Mouse (Mus musculus): Measurements from ENCODE around the gene Chil4. TPM values are rescaled to one million over a fixed set of nuclear protein-coding genes. Genes with fewer than 3 reads are reported as not detected.
"Not testable (repeated sequence)": the region's sequence is repeated elsewhere in the genome, so short reads cannot be mapped to it uniquely, and the experiment has no call there.

Gene Chil4
- polyA plus RNA-seq, 1 experiment = 0.89 TPM

GRCm38 (mm10) chr3:106195486-106195885 lies 23.8 kb downstream of the Chil4 start:
- WGBS = 95% methylated on average over 12 of the region's 12 CpGs
- no peaks in the 10 kb centered on the region for H3K4me1 ChIP-seq (replicated peaks; ENCODE audit: control insufficient read depth, insufficient read depth, low read length)
- no peaks in the 10 kb centered on the region for H3K36me3 ChIP-seq (ENCODE audit: control insufficient read depth, insufficient read depth, low read length)
- no peak overlapping the region for H3K27ac ChIP-seq (ENCODE audit: control insufficient read depth, insufficient read depth, low read length)
- H3K4me3 ChIP-seq (ENCODE audit: control insufficient read depth, insufficient read depth, low read length) = no peak overlapping the region
- no peak for DNase-seq
- H3K27me3 ChIP-seq (ENCODE audit: control insufficient read depth, insufficient read depth, low read length) = no peaks in the 10 kb centered on the region
- TF ChIP-seq POLR2A (IDR thresholded peaks at IDR 0.05; ENCODE audit: control insufficient read depth, extremely low read depth, insufficient read depth, low read length, poor library complexity) (no peak), CTCF (IDR thresholded peaks at IDR 0.05; ENCODE audit: borderline replicate concordance, control insufficient read depth, extremely low read depth, insufficient read depth, low read length, poor library complexity) (no peak)

- no peaks in the 10 kb centered on the region for H3K36me3 ChIP-seq (ENCODE audit: control insufficient read depth, insufficient read depth, low read length)
- TF ChIP-seq CTCF (IDR thresholded peaks at IDR 0.05; ENCODE audit: borderline replicate concordance, control insufficient read depth, extremely low read depth, insufficient read depth, low read length, poor library complexity) = no peak
- TF ChIP-seq POLR2A (IDR thresholded peaks at IDR 0.05; ENCODE audit: control insufficient read depth, extremely low read depth, insufficient read depth, low read length, poor library complexity) = no peak
- H3K27me3 ChIP-seq (ENCODE audit: control insufficient read depth, insufficient read depth, low read length) = no peaks in the 10 kb centered on the region
- H3K4me3 ChIP-seq (ENCODE audit: control insufficient read depth, insufficient read depth, low read length) = no peak overlapping the region
- WGBS = 88% methylated on average over 2 of the region's 2 CpGs
- H3K27ac ChIP-seq (ENCODE audit: control insufficient read depth, insufficient read depth, low read length) = no peak overlapping the region
- no peak for DNase-seq
- H3K4me1 ChIP-seq (replicated peaks; ENCODE audit: control insufficient read depth, insufficient read depth, low read length) = no peaks in the 10 kb centered on the region
Observed at GRCm38 (mm10) chr3:106187991-106188390, 31.3 kb downstream of the Chil4 start.

GRCm38 (mm10) chr3:106177509-106178189 lies 41.7 kb downstream of the Chil4 start:
- Histone ChIP-seq H3K27me3 (ENCODE audit: control insufficient read depth, insufficient read depth, low read length) (no peaks in the 10 kb centered on the region), H3K36me3 (ENCODE audit: control insufficient read depth, insufficient read depth, low read length) (no peaks in the 10 kb centered on the region), H3K27ac (ENCODE audit: control insufficient read depth, insufficient read depth, low read length) (no peak overlapping the region), H3K4me3 (ENCODE audit: control insufficient read depth, insufficient read depth, low read length) (no peak overlapping the region), H3K4me1 (replicated peaks; ENCODE audit: control insufficient read depth, insufficient read depth, low read length) (no peaks in the 10 kb centered on the region)
- no peak for TF ChIP-seq POLR2A (IDR thresholded peaks at IDR 0.05; ENCODE audit: control insufficient read depth, extremely low read depth, insufficient read depth, low read length, poor library complexity)
- no peak for TF ChIP-seq CTCF (IDR thresholded peaks at IDR 0.05; ENCODE audit: borderline replicate concordance, control insufficient read depth, extremely low read depth, insufficient read depth, low read length, poor library complexity)
- WGBS = 93% methylated on average over 13 of the region's 13 CpGs
- DNase-seq = no peak

GRCm38 (mm10) chr3:106174971-106175370 lies 44.3 kb downstream of the Chil4 start:
- not testable (repeated sequence) for H3K4me1 ChIP-seq (replicated peaks; ENCODE audit: control insufficient read depth, insufficient read depth, low read length); DNase-seq; H3K27ac ChIP-seq (ENCODE audit: control insufficient read depth, insufficient read depth, low read length); H3K36me3 ChIP-seq (ENCODE audit: control insufficient read depth, insufficient read depth, low read length); H3K4me3 ChIP-seq (ENCODE audit: control insufficient read depth, insufficient read depth, low read length); H3K27me3 ChIP-seq (ENCODE audit: control insufficient read depth, insufficient read depth, low read length)
- WGBS = 2% methylated on average over 2 of the region's 2 CpGs

GRCm38 (mm10) chr3:106172506-106172905 lies 46.8 kb downstream of the Chil4 start:
- 80% methylated on average over 2 of the region's 2 CpGs for WGBS
- not testable (repeated sequence) for H3K4me3 ChIP-seq (ENCODE audit: control insufficient read depth, insufficient read depth, low read length); H3K4me1 ChIP-seq (replicated peaks; ENCODE audit: control insufficient read depth, insufficient read depth, low read length); H3K27me3 ChIP-seq (ENCODE audit: control insufficient read depth, insufficient read depth, low read length); H3K36me3 ChIP-seq (ENCODE audit: control insufficient read depth, insufficient read depth, low read length); H3K27ac ChIP-seq (ENCODE audit: control insufficient read depth, insufficient read depth, low read length); DNase-seq

- H3K27me3 ChIP-seq (ENCODE audit: control insufficient read depth, insufficient read depth, low read length) = no peaks in the 10 kb centered on the region
- DNase-seq = no peak
- H3K27ac ChIP-seq (ENCODE audit: control insufficient read depth, insufficient read depth, low read length) = no peak overlapping the region
- no peak overlapping the region for H3K4me3 ChIP-seq (ENCODE audit: control insufficient read depth, insufficient read depth, low read length)
- no peaks in the 10 kb centered on the region for H3K36me3 ChIP-seq (ENCODE audit: control insufficient read depth, insufficient read depth, low read length)
- H3K4me1 ChIP-seq (replicated peaks; ENCODE audit: control insufficient read depth, insufficient read depth, low read length) = no peaks in the 10 kb centered on the region
- 89% methylated on average over 1 of the region's 1 CpGs for WGBS
- TF ChIP-seq POLR2A (IDR thresholded peaks at IDR 0.05; ENCODE audit: control insufficient read depth, extremely low read depth, insufficient read depth, low read length, poor library complexity) = no peak
- TF ChIP-seq CTCF (IDR thresholded peaks at IDR 0.05; ENCODE audit: borderline replicate concordance, control insufficient read depth, extremely low read depth, insufficient read depth, low read length, poor library complexity) = no peak
Observed at GRCm38 (mm10) chr3:106171135-106171731, 48.1 kb downstream of the Chil4 start.

GRCm38 (mm10) chr3:106170522-106171053 lies 48.7 kb downstream of the Chil4 start:
- Histone ChIP-seq H3K36me3 (ENCODE audit: control insufficient read depth, insufficient read depth, low read length) (no peaks in the 10 kb centered on the region), H3K4me1 (replicated peaks; ENCODE audit: control insufficient read depth, insufficient read depth, low read length) (no peaks in the 10 kb centered on the region), H3K27me3 (ENCODE audit: control insufficient read depth, insufficient read depth, low read length) (no peaks in the 10 kb centered on the region), H3K27ac (ENCODE audit: control insufficient read depth, insufficient read depth, low read length) (no peak overlapping the region), H3K4me3 (ENCODE audit: control insufficient read depth, insufficient read depth, low read length) (no peak overlapping the region)
- DNase-seq = no peak
- TF ChIP-seq POLR2A (IDR thresholded peaks at IDR 0.05; ENCODE audit: control insufficient read depth, extremely low read depth, insufficient read depth, low read length, poor library complexity) = no peak
- TF ChIP-seq CTCF (IDR thresholded peaks at IDR 0.05; ENCODE audit: borderline replicate concordance, control insufficient read depth, extremely low read depth, insufficient read depth, low read length, poor library complexity) = no peak
- 62% methylated on average over 1 of the region's 1 CpGs for WGBS
